Mouse (Mus musculus) brain, embryonic 14.5 days (tissue): Measurements from ENCODE around the gene Abhd16a. TPM values are rescaled to one million over a fixed set of nuclear protein-coding genes. Genes with fewer than 3 reads are reported as not detected.

Source experiments
- DNase-seq: peaks from one replicate; pipeline ENCODE4 v3.0.0-alpha.2; 2011; ENCODE audit warnings: low read depth
- CTCF ChIP-seq: fragments of 200-500 bp; IDR thresholded peaks from 2 replicates; pipeline ENCODE4 v1.5.1; 2012; ENCODE audit warnings: inconsistent platforms, mild to moderate bottlenecking, moderate library complexity, borderline replicate concordance; ENCODE audit not compliant: insufficient read depth, insufficient read length; ENCODE audit errors: extremely low read depth
- POLR2A ChIP-seq: fragments of 200-500 bp; IDR thresholded peaks from 2 replicates; pipeline ENCODE4 v1.6.1; 2012; ENCODE audit warnings: mild to moderate bottlenecking, inconsistent platforms, borderline replicate concordance; ENCODE audit not compliant: poor library complexity, insufficient read depth, insufficient read length, severe bottlenecking; ENCODE audit errors: extremely low read depth
- polyA plus RNA-seq: library from polyadenylated mRNA; depleted of rRNA; stranded (reverse); fragments of >200 nt; gene quantifications from 2 replicates; pipeline ENCODE4 v1.2.3, GENCODE M21; 2012

The Abhd16a gene
- polyA plus RNA-seq, 1 experiment, result 91.0 TPM

GRCm38 (mm10) chr17:35096597-35096996, 7.5 kb downstream of the Abhd16a start:
- DNase-seq, result no peak
- TF ChIP-seq CTCF (no peak), POLR2A (no peak)

GRCm38 (mm10) chr17:35097164-35097655, 8.1 kb downstream of the Abhd16a start:
- no peak for DNase-seq
- no peak for TF ChIP-seq CTCF
- TF ChIP-seq POLR2A, result no peak

DNA sequence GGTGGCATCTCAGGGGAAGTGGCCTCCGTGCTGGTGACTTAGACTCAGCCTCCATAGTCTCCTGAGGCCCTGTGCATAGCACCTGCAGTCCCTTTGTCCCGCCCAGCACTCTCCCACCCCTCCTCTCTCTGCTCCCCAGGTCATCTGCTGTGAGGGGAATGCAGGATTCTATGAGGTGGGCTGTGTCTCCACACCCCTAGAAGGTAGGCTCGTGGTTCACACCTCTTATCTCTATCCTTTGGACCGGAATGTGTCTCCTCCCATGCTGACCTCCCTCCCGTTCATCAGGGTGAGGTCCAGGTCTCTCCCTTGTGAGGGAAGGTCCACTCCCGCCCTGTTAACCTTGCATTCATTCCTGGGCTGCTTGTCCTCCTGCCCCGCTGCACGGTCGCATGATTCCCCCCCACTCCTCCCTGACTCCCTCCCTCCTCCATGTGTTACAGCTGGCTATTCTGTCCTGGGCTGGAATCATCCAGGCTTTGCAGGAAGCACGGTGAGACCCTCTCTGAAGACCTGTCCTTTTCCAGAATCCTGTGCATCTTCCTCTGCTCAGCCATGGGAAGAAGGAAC, 11.2 kb downstream of the Abhd16a start:
- no peak for DNase-seq
- TF ChIP-seq POLR2A (no peak), CTCF (no peak)

- DNase-seq, result no peak
- TF ChIP-seq CTCF (no peak), POLR2A (no peak)
Observed at GRCm38 (mm10) chr17:35101161-35101560, 12.1 kb downstream of the Abhd16a start.

DNA sequence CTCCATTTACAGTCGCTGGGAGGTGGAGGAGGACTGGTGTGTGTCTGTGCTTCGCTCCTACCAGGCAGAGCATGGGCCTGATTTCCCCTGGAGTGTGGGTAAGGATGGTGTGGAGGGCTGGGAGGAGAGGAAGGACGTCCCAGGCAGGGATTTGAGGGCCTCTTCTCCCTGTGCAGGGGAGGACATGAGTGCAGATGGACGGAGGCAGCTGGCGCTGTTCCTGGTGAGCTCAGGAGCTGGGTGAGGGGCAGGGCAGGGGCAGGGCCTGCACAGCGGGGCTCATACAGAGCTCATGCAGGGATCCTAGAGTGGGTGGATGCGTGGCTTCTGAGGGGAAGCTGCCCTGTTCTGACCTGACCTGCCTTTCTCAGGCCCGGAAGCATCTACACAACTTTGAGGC, 13.2 kb downstream of the Abhd16a start:
- DNase-seq, result no peak
- TF ChIP-seq POLR2A (no peak), CTCF (no peak)

- TF ChIP-seq CTCF, result no peak
- TF ChIP-seq POLR2A, result no peak
- DNase-seq, result no peak
Observed at GRCm38 (mm10) chr17:35103221-35103690, 14.2 kb downstream of the Abhd16a start.

DNA sequence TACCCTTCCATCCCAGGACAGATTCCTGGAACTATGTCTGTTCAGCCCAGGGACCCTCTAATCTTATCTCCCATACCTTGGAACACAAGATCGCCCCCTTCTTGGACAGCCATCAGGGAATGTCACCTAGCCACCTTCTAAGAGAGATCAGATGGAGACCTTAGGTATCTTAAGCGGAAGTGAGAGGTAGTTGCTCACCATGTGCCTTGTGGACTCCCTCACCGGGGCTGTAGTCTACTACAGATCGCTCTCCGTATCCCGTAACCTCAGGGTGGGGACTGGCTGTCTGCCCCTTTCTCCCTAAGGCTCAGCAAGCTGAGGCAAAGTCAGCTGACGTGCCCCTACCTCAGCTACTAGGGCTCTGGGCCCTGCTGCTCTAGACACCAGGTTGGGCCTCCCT, 15.0 kb downstream of the Abhd16a start:
- TF ChIP-seq POLR2A (no peak), CTCF (no peak)
- no peak for DNase-seq

- DNase-seq, result no peak
Observed at GRCm38 (mm10) chr17:35104754-35105153, 15.7 kb downstream of the Abhd16a start.

DNA sequence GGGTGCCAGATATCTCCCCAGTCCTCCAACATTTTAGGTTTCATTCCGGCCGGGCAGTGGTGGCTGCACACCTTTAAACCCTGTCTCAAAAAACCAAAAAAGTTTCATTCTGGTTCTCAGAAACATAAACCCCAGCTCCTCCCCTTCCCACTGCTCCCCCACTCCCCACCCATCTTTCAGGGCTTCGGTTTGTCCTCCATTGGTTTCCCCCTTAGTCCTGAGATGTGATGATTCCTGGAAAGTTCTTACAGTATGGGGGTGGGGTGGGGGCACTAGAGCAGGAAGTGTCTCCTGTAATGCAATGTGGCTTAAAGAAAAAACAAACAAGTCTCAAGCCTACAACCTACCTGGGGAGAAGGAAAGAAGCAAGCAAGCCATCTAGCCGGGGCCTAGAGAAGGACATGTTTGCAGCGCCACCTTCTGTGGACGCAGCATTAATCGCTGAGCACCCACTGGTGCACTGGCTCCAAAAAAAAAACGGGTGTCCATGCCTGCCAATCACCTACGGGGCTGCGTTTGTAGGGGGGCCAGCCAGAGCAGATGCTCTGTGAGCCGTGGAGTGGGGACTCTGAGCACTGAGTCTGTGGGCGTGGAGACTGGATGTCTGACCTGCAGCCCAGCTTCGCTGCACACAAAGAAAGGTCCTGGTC, 16.8 kb downstream of the Abhd16a start:
- no peak for TF ChIP-seq POLR2A
- TF ChIP-seq CTCF, result peak; percentile 66

More at GRCm38 (mm10) chr17:35104754-35105153, 15.7 kb downstream of the Abhd16a start:
- TF ChIP-seq CTCF, result no peak
- TF ChIP-seq POLR2A, result no peak

GRCm38 (mm10) chr17:35106522-35106921, 17.5 kb downstream of the Abhd16a start:
- DNase-seq, result peak; percentile 48
- TF ChIP-seq CTCF, result no peak; the same call in 1 of the 2 replicates
- no peak for TF ChIP-seq POLR2A

More for the DNA sequence above, 16.8 kb downstream of the Abhd16a start:
- peak; percentile 68 for DNase-seq

DNA sequence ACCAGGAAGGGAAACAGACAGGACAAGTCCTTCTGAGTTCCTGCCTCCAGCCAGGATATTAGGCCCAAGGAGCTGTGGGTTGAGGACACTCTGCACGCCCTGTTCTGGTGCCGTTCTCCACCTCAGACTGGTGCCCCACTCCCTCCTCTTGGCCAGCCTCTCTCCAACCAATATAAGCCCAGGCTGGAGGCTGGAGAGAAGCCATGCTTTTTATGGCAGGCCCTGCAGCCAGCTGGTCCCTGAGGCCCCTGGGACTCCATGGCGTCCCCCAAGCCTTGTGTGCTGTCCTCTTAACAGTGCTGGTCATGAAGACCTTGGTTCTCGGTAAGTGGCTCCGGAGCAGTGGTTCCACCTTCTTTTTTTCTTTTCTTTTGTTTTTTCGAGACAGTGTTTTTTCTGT, 19.0 kb downstream of the Abhd16a start, which contains the start of gene Ly6g5c:
Ly6g5c (plus strand) TSS at position 183 of the 400 bp plus-strand sequence.
- no peak for DNase-seq
- TF ChIP-seq CTCF (no peak), POLR2A (no peak)

DNA sequence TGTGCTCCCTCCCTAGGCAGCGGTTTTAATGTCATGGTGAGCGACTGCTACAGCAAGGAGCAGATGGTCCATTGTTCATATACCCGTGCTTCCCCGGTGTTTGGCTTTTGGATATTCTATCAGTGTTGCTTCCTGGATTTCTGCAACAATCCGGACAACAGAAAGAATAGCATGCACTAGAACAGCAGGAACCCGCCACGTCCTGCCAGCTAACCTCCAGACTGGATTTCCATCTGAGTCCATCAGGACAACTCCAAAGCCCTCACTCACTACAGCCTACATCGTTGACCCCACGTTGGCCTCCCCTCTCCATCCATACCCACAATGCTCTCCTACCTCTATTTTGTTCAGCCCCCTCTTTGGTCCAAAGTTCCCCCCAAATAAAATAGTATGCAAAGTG, 22.7 kb downstream of the Abhd16a start:
- TF ChIP-seq CTCF (no peak), POLR2A (no peak)
- DNase-seq, result no peak
